Mouse (Mus musculus) midbrain, postnatal 0 days (tissue): ENCODE measurements at regions not wholly inside any gene's neighbourhood (a gene's known extent, or its start where the extent isn't known, plus 50 kb on each side); places are given as distances from the start of the nearest gene placed in this dataset.

Experiments used
- ATAC-seq: fragments of 200-750 bp; cut with Nextera tagmentation; 2 replicates; pipeline ENCODE4 v1.8.0; 2017; ENCODE audit warnings: moderate number of reproducible peaks, mild to moderate bottlenecking, moderate TSS enrichment, moderate library complexity; ENCODE audit not compliant: low FRiP score
- DNase-seq: peaks from one replicate; pipeline ENCODE4 v3.0.0-alpha.2; 2015; ENCODE audit warnings: low spot score
- H3K27ac ChIP-seq: fragments of 300-500 bp; sonication (generic); 2 replicates; pipeline ENCODE4 v1.5.1; 2014; ENCODE audit warnings: low read depth, mild to moderate bottlenecking, low read length, mixed read lengths
- H3K27me3 ChIP-seq: fragments of 300-500 bp; sonication (generic); 2 replicates; pipeline ENCODE4 v1.6.1; 2014; ENCODE audit warnings: low read length, control low read depth, mixed read lengths; ENCODE audit not compliant: insufficient read depth
- H3K36me3 ChIP-seq: fragments of 300-500 bp; sonication (generic); 2 replicates; pipeline ENCODE4 v1.6.1; 2014; ENCODE audit warnings: low read length, control low read depth, mixed read lengths; ENCODE audit not compliant: insufficient read depth
- H3K4me1 ChIP-seq: fragments of 300-500 bp; sonication (generic); 2 replicates; pipeline ENCODE4 v1.6.1; 2014; ENCODE audit warnings: mild to moderate bottlenecking, control low read depth, antibody characterized with exemption, low read length, mixed read lengths; ENCODE audit not compliant: insufficient read depth
- H3K4me2 ChIP-seq: fragments of 300-500 bp; sonication (generic); 2 replicates; pipeline ENCODE4 v1.6.1; 2014; ENCODE audit warnings: low read depth, mild to moderate bottlenecking, low read length, mixed read lengths; ENCODE audit not compliant: poor library complexity, severe bottlenecking
- H3K4me3 ChIP-seq: fragments of 300-500 bp; sonication (generic); 2 replicates; pipeline ENCODE4 v1.5.1; 2014; ENCODE audit warnings: low read depth, mild to moderate bottlenecking, low read length, moderate library complexity
- H3K9ac ChIP-seq: fragments of 300-500 bp; sonication (generic); replicated peaks from 2 replicates; pipeline ENCODE4 v1.6.1; 2014; ENCODE audit warnings: mild to moderate bottlenecking, low read length, moderate library complexity, mixed read lengths; ENCODE audit not compliant: poor library complexity, severe bottlenecking
- H3K9me3 ChIP-seq: fragments of 300-500 bp; sonication (generic); 2 replicates; pipeline ENCODE4 v1.6.1; 2016; ENCODE audit warnings: low read length, control low read depth
- CTCF ChIP-seq: IDR thresholded peaks from 2 replicates; pipeline ENCODE4 v1.5.1; 2016; ENCODE audit warnings: antibody characterized with exemption, mild to moderate bottlenecking
- WGBS: fragments of 180-500 bp; shearing (Covaris S2); extraction: QIAGEN DNeasy Blood & Tissue Kit; methylation state at CpG from one replicate; pipeline ENCODE4 v1.1.7; 2014; 5-methylcytosine and 5-hydroxymethylcytosine counted together

DNA sequence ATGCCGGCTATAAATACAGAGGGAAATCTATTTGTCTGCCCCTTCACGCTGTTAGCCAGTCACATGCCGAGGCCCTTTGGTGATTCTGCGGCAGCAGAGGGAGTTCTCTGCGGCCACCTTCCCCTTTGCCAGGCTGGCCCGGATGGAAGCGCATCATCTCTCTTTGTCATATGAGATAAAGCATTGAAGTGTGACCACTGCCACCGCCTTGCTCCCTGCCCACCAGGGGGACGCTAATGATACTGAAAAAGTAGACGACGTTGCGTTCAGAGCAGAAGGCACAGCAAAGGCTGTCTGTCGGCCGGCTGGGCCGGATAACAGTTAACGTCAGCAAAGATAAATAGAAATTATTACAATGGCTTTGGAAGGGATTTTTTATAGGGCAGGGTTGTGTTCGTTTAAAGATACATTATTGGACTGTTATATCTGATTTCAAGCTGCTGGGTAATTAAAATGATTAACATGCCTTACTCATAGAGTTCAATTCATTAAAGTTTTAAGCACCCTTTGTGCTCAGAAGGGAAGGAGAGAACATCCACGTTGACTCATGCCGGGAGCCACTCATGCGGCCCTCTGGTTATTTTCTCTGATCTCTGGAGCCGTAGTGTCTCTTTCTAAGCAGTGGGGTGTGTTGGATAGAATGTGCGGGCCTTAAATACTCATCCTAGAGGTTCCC lies 354.6 kb upstream of the Zfp507 start:
- Histone ChIP-seq H3K4me1 (0 out of 2 replicates have a peak, but pooled peaks cover 3% of the 10 kb centered on the region), H3K36me3 (no peaks in the 10 kb centered on the region), H3K27ac (no peak overlapping the region), H3K4me2 (no peak overlapping the region), H3K9me3 (no peaks in the 10 kb centered on the region), H3K4me3 (no peak overlapping the region), H3K9ac (no peak overlapping the region), H3K27me3 (no peaks in the 10 kb centered on the region)
- ATAC-seq (no peak), DNase-seq (peak; percentile 21)
- WGBS, result 40% methylated on average over 22 of the region's 22 CpGs
- peak; percentile 25; the same call in 1 of the 2 replicates for TF ChIP-seq CTCF

DNA sequence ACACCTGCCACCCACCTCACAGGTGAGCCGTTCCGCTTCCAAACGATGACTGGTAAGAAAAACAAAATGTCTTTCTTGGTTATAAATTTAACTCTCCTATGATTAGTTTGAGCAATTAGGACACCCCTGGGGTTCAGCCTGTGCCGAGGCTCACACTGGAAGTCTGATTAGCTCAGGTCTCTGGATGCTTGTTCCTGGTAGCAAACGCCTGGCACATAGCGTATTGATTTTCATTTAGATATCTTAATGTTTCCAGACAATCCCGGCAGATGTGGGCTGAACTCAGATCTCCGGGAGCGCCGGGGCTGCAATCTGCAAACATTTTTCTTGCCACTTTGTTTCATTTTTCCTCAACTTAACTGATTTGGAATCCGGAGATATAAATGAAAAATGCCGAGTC lies 353.8 kb upstream of the Zfp507 start:
- ATAC-seq (no peak), DNase-seq (no peak)
- Histone ChIP-seq H3K9ac (no peak overlapping the region), H3K36me3 (no peaks in the 10 kb centered on the region), H3K27ac (no peak overlapping the region), H3K4me1 (0 out of 2 replicates have a peak, but pooled peaks cover 3% of the 10 kb centered on the region), H3K4me2 (no peak overlapping the region), H3K9me3 (no peaks in the 10 kb centered on the region), H3K27me3 (no peaks in the 10 kb centered on the region), H3K4me3 (no peak overlapping the region)
- WGBS, result 70% methylated on average over 12 of the region's 12 CpGs
- TF ChIP-seq CTCF, result no peak

DNA sequence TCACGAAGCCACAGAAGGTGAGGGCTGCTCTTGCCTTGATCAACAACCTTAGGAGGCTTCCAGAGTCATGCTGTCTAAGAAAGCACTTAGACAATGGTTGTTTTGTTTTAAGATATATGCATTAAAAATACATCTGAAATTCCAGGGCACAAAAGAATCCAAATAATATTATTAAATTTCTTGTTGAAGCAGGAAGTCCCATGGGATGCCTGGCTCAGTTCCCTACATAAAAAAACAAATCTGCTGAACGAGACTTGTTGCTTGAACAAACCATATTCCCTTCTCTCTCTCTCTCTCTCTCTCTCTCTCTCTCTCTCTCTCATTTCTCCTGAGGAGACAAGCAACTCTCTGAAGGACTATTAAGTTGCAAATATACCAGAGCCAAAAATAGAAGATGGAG lies 352.8 kb upstream of the Zfp507 start:
- no peak for TF ChIP-seq CTCF
- ATAC-seq, result no peak
- no peak overlapping the region for H3K4me3 ChIP-seq

GRCm38 (mm10) chr7:36155159-36155558 lies 352.4 kb upstream of the Zfp507 start:
- Histone ChIP-seq H3K9me3 (no peaks in the 10 kb centered on the region), H3K36me3 (no peaks in the 10 kb centered on the region), H3K4me3 (no peak overlapping the region), H3K9ac (no peak overlapping the region), H3K4me2 (no peak overlapping the region), H3K4me1 (0 out of 2 replicates have a peak, but pooled peaks cover 3% of the 10 kb centered on the region), H3K27ac (no peak overlapping the region), H3K27me3 (no peaks in the 10 kb centered on the region)
- DNase-seq, result no peak
- no peak for TF ChIP-seq CTCF
- 79% methylated on average over 6 of the region's 6 CpGs for WGBS
- ATAC-seq, result no peak

More for the DNA sequence above, 352.8 kb upstream of the Zfp507 start:
- Histone ChIP-seq H3K4me1 (0 out of 2 replicates have a peak, but pooled peaks cover 3% of the 10 kb centered on the region), H3K27me3 (no peaks in the 10 kb centered on the region), H3K27ac (no peak overlapping the region), H3K9ac (no peak overlapping the region), H3K4me2 (no peak overlapping the region), H3K9me3 (no peaks in the 10 kb centered on the region), H3K36me3 (no peaks in the 10 kb centered on the region)
- no peak for DNase-seq
- WGBS, result 59% methylated on average over 2 of the region's 2 CpGs

- DNase-seq (peak; percentile 34), ATAC-seq (no peak)
- WGBS, result 41% methylated on average over 12 of the region's 12 CpGs
- H3K27ac ChIP-seq, result no peak overlapping the region
- no peak overlapping the region for H3K4me2 ChIP-seq
- no peaks in the 10 kb centered on the region for H3K4me1 ChIP-seq
- H3K9me3 ChIP-seq, result no peaks in the 10 kb centered on the region
- no peak overlapping the region for H3K4me3 ChIP-seq
- no peaks in the 10 kb centered on the region for H3K36me3 ChIP-seq
- no peak for TF ChIP-seq CTCF
- H3K9ac ChIP-seq, result no peak overlapping the region
- no peaks in the 10 kb centered on the region for H3K27me3 ChIP-seq
These were observed 348.2 kb upstream of the Zfp507 start for GRCm38 (mm10) chr7:36150871-36151560.

DNA sequence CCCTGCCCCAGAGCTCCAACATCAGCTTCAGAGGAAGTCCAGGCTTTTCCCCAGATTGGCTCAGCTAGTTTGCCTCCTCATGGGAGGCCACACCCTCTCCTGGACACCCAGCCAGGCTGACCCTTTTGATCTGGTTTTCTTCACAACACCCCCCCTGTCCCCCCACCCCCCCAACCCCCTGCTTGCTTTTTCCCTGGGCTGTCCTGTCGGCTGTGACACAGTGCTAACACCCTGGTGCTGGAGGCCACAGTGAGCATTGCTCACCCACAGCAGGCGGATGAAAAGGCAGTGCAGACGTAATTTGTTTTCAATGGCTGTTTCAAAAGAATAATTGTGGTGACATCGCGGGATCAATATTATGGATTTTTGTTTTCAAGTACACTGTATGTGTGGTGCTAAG lies 333.8 kb upstream of the Zfp507 start:
- ATAC-seq (peak; percentile 49), DNase-seq (peak; percentile 12)
- Histone ChIP-seq H3K9ac (no peak overlapping the region), H3K4me3 (no peak overlapping the region), H3K36me3 (no peaks in the 10 kb centered on the region), H3K9me3 (no peaks in the 10 kb centered on the region), H3K27me3 (no peaks in the 10 kb centered on the region), H3K4me2 (no peak overlapping the region), H3K27ac (no peak overlapping the region), H3K4me1 (no peaks in the 10 kb centered on the region)
- no peak for TF ChIP-seq CTCF
- 33% methylated on average over 5 of the region's 5 CpGs for WGBS
